Mouse (Mus musculus) adrenal gland, postnatal 4 days (tissue): ENCODE results near the gene Olfr898. TPM values are rescaled to one million over a fixed set of nuclear protein-coding genes. Genes with fewer than 3 reads are reported as not detected.

ENCODE experiments used
- DNase-seq, 2 experiments: peaks; one replicate each; pipeline ENCODE4 v3.0.0; 2021 to 2022; ENCODE audit warnings: low spot score in 2 of 2, mixed read lengths in 2 of 2
- long read RNA-seq, 2 experiments: library from polyadenylated mRNA; stranded (forward); transcript quantifications; one replicate each; pipeline ENCODE4 v2.0.0; 2021
- total RNA-seq, 2 experiments: library from RNA; stranded (reverse); gene quantifications; 2 replicates each; pipeline ENCODE4 v1.2.3; 2021

Olfr898 gene
- total RNA-seq, result not detected
- long read RNA-seq, experiment 1, result 0 reads
- long read RNA-seq, experiment 2, result 0 reads

DNA sequence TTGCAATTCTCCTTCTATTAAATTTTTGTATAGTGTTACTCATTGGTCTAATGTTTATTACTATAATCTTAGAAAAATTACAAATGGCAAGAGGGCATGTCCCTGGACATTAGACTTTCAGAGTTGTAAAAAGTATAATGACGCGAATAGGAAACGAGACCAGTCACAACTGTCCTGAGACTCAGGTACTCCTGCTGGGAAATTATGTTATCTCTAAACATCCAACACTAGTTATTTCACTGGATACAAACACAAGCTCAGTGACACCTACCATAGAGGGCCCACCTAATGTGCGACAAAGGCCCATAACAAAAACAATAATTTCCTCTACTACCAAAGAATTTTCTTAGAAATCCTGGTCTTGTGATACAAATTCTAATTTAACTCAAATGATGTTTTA lies at the start of gene Olfr898:
Gene Olfr898, plus strand, starts transcription at position 301 of the 400 bp plus-strand sequence.
- no peak for DNase-seq

DNA sequence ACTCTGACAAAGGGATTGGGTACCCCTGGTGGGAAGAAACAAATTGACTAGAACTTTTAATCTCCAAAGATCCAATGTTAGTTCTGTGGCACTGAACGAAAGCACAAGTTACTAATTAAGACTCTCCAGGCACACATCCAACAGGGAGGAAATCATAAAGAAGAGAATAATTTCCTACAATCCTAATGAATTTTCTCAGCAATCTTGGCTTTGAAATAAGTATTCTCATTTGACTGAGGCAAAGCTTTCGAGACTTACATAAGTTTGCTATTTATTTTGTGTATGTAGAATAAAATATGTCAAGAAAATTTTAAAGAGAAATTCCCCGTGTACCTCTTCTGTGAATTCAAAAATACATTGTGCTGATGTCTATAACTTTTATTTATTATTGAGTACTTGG lies 19.5 kb upstream of the Olfr898 start, which contains the start of gene Olfr25:
Gene Olfr25, plus strand, starts transcription at position 301 of the 400 bp plus-strand sequence.
- no peak for DNase-seq

DNA sequence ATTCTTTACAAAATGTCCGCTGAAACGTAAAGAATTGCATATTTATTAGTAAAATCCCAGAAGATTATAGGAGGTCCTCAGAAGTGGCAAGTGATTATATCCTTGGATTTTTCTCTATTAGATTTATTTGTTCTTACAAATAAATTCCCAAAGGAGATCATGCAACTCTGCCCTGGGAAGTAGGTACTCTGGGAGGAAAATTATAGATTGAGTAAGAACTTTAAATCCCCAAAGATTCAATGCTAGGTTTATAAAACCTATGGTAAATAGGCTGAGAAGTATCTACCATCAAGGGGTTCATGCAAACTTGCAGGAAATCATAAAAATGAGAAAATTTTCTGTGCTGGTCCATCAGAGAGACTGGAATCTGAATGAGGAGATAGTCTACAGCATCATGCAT lies 18.4 kb downstream of the Olfr898 start, which contains the start of gene Olfr250:
Gene Olfr250, plus strand, starts transcription at position 301 of the 400 bp plus-strand sequence.
- DNase-seq, result no peak

DNA sequence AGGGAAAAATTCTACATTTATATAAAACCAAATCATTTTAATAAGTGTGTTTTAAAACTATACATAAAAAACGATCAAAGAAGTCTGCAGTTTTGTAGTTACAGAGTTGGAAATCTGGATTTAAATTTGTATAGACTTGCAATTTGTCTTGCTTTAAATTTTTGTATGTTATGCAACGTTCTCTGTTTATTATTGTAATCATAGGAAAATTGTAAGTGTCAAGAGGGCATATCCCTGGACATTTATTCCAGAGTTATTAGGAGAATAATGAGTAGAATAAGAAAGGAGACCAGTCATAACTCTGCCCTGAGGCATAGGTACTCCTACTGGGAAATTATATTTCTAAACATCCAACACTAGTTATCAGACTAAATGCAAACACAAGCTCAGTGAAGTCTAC lies 28.6 kb downstream of the Olfr898 start, which contains the start of gene Olfr251:
Gene Olfr251, plus strand, starts transcription at position 301 of the 400 bp plus-strand sequence.
- no peak for DNase-seq

DNA sequence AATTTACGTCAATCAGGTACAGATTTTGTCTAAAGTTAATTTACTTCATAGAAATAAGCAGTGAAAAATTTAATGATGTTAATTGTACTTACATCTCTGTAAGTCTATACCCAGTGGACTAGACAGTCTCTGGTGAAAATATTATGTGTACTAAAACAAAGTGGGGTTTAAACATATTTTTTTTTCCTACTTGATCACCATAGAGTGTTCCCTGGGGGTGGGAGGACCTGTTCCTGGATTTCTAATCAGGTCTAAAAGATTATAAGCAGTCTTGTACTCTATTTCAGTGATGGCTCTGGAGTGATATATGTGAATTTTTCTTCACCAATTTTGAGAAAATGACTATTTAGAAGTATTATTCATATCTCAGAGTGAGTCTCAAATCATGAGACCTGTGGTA lies 53.2 kb downstream of the Olfr898 start, which contains the start of gene Olfr147:
Gene Olfr147, plus strand, starts transcription at position 301 of the 400 bp plus-strand sequence.
- no peak for DNase-seq

Other genes starting within 250 kb of the Olfr898 start
- gene Olfr888, start 240.3 kb upstream of the Olfr898 start, total RNA-seq, result not detected
- under 1 TPM in 1 of 2 experiments, not detected in 1; 0.17 TPM for gene Olfr889, start 233.2 kb upstream of the Olfr898 start, total RNA-seq
- not detected for gene Olfr890, start 205.9 kb upstream of the Olfr898 start, total RNA-seq
- gene Olfr891, start 167.6 kb upstream of the Olfr898 start, total RNA-seq, result not detected
- not detected for gene Olfr893, start 140.0 kb upstream of the Olfr898 start, total RNA-seq
- gene Olfr894, start 130.4 kb upstream of the Olfr898 start, total RNA-seq, result not detected
- gene Olfr143, start 95.6 kb upstream of the Olfr898 start, total RNA-seq, result not detected
- not detected for gene Olfr895, start 80.6 kb upstream of the Olfr898 start, total RNA-seq
- not detected for gene Olfr896-ps1, start 57.3 kb upstream of the Olfr898 start, total RNA-seq
- not detected for gene Olfr25, start 19.4 kb upstream of the Olfr898 start, total RNA-seq
- not detected for gene Olfr250, start 18.5 kb downstream of the Olfr898 start, total RNA-seq
- gene Olfr251, start 28.7 kb downstream of the Olfr898 start, total RNA-seq, result not detected
- not detected for gene Olfr147, start 53.3 kb downstream of the Olfr898 start, total RNA-seq
- gene Olfr901, start 81.0 kb downstream of the Olfr898 start, total RNA-seq, result not detected
- gene Olfr902, start 99.2 kb downstream of the Olfr898 start, total RNA-seq, result not detected
- gene Olfr904, start 114.7 kb downstream of the Olfr898 start, total RNA-seq, result not detected
- under 1 TPM in 1 of 2 experiments, not detected in 1; 0.08 TPM for gene Olfr905, start 122.7 kb downstream of the Olfr898 start, total RNA-seq
- not detected for gene Olfr906, start 138.7 kb downstream of the Olfr898 start, total RNA-seq
- not detected for gene Olfr907, start 147.4 kb downstream of the Olfr898 start, total RNA-seq
- not detected for gene Olfr911-ps1, start 173.2 kb downstream of the Olfr898 start, total RNA-seq
- not detected for gene Olfr910, start 189.4 kb downstream of the Olfr898 start, total RNA-seq
- not detected for gene Olfr912, start 231.8 kb downstream of the Olfr898 start, total RNA-seq
- not detected for gene Olfr913, start 244.3 kb downstream of the Olfr898 start, total RNA-seq